Mouse (Mus musculus): ENCODE measurements around the gene N4bp1.

Gene N4bp1

GRCm38 (mm10) chr8:86884489-86885463 lies at the start of gene N4bp1:
Gene N4bp1, minus strand, starts transcription at chr8:86885258.
- peak; percentile 84 to 90 for DNase-seq (ENCODE audit: low spot score in 2 of 2)

- no peak for DNase-seq (ENCODE audit: low spot score in 2 of 2)
Measured at GRCm38 (mm10) chr8:86934841-86935240, 49.8 kb upstream of the N4bp1 start.

GRCm38 (mm10) chr8:86934393-86934792 lies 49.3 kb upstream of the N4bp1 start:
- DNase-seq (ENCODE audit: low spot score in 2 of 2) = no peak

GRCm38 (mm10) chr8:86933898-86934297 lies 48.8 kb upstream of the N4bp1 start:
- peak in 1 of 2 experiments; percentile 4 for DNase-seq (ENCODE audit: low spot score in 2 of 2)

- no peak for DNase-seq (ENCODE audit: low spot score in 2 of 2)
Measured at GRCm38 (mm10) chr8:86926237-86926636, 41.2 kb upstream of the N4bp1 start.

GRCm38 (mm10) chr8:86923219-86923835 lies 38.3 kb upstream of the N4bp1 start:
- no peak for DNase-seq (ENCODE audit: low spot score in 2 of 2)

GRCm38 (mm10) chr8:86922673-86923072 lies 37.6 kb upstream of the N4bp1 start:
- DNase-seq (ENCODE audit: low spot score in 2 of 2) = no peak

- DNase-seq (ENCODE audit: low spot score in 2 of 2) = no peak
Measured at GRCm38 (mm10) chr8:86922141-86922540, 37.1 kb upstream of the N4bp1 start.

GRCm38 (mm10) chr8:86920996-86921395 lies 35.9 kb upstream of the N4bp1 start:
- no peak for DNase-seq (ENCODE audit: low spot score in 2 of 2)

GRCm38 (mm10) chr8:86920455-86920854 lies 35.4 kb upstream of the N4bp1 start:
- no peak for DNase-seq (ENCODE audit: low spot score in 2 of 2)

GRCm38 (mm10) chr8:86920024-86920423 lies 35.0 kb upstream of the N4bp1 start:
- no peak for DNase-seq (ENCODE audit: low spot score in 2 of 2)

- DNase-seq (ENCODE audit: low spot score in 2 of 2) = no peak
Measured at GRCm38 (mm10) chr8:86919262-86919661, 34.2 kb upstream of the N4bp1 start.

- no peak for DNase-seq (ENCODE audit: low spot score in 2 of 2)
Measured at GRCm38 (mm10) chr8:86918093-86918492, 33.0 kb upstream of the N4bp1 start.

- DNase-seq (ENCODE audit: low spot score in 2 of 2) = no peak
Measured at GRCm38 (mm10) chr8:86917689-86918088, 32.6 kb upstream of the N4bp1 start.

- DNase-seq (ENCODE audit: low spot score in 2 of 2) = no peak
Measured at GRCm38 (mm10) chr8:86916369-86916768, 31.3 kb upstream of the N4bp1 start.

- DNase-seq (ENCODE audit: low spot score in 2 of 2) = no peak
Measured at GRCm38 (mm10) chr8:86911136-86911535, 26.1 kb upstream of the N4bp1 start.

GRCm38 (mm10) chr8:86910250-86910649 lies 25.2 kb upstream of the N4bp1 start:
- DNase-seq (ENCODE audit: low spot score in 2 of 2) = no peak

- DNase-seq (ENCODE audit: low spot score in 2 of 2) = peak in 1 of 2 experiments; percentile 63
Measured at GRCm38 (mm10) chr8:86908536-86908935, 23.5 kb upstream of the N4bp1 start.

- no peak for DNase-seq (ENCODE audit: low spot score in 2 of 2)
Measured at GRCm38 (mm10) chr8:86904911-86905310, 19.9 kb upstream of the N4bp1 start.

GRCm38 (mm10) chr8:86903104-86903503 lies 18.0 kb upstream of the N4bp1 start:
- DNase-seq (ENCODE audit: low spot score in 2 of 2) = peak; percentile 57 to 84

GRCm38 (mm10) chr8:86902656-86903055 lies 17.6 kb upstream of the N4bp1 start:
- DNase-seq (ENCODE audit: low spot score in 2 of 2) = no peak

GRCm38 (mm10) chr8:86901972-86902371 lies 16.9 kb upstream of the N4bp1 start:
- no peak for DNase-seq (ENCODE audit: low spot score in 2 of 2)
